Mouse (Mus musculus): ENCODE results near the gene Tmem206. TPM values are rescaled to one million over a fixed set of nuclear protein-coding genes. Genes with fewer than 3 reads are reported as not detected.

The Tmem206 gene
- polyA plus RNA-seq, 2 experiments: 14.5 to 16.7 TPM

DNA sequence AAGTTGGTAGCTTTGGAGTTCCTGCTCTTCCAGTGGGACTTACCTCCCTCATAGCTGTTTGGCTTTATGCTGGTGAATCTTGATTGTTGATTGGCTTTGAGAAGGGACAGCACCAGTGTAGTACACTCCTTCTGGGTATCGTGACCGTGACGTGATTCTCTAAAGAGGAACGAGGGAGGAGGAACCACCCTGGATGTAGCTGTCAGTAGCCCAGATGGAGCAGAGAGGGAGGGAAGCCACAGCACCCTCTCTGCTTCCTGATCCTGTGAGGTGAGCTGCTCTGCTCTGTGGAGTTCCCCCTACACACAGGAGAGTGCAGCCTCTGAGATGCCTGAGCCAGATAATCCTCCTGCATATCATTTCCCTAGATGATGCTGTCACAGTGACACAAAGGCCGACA, 8.8 kb downstream of the Tmem206 start:
- H3K27me3 ChIP-seq (ENCODE audit: control insufficient read depth, insufficient read depth, low read length): no peaks in the 10 kb centered on the region
- no peaks in the 10 kb centered on the region for H3K9me3 ChIP-seq (ENCODE audit: control insufficient read depth, low read length)
- DNase-seq (ENCODE audit: low spot score) (no peak), ATAC-seq (ENCODE audit: low FRiP score, low read depth) (no peak)
- no peaks in the 10 kb centered on the region for H3K4me1 ChIP-seq (ENCODE audit: control insufficient read depth, insufficient read depth, low read length)
- no peak for TF ChIP-seq POLR2A (IDR thresholded peaks at IDR 0.05; ENCODE audit: borderline replicate concordance, extremely low read depth, insufficient read depth, insufficient read length)
- H3K27ac ChIP-seq (replicated peaks; ENCODE audit: low read depth, low read length): no peak overlapping the region
- no peak overlapping the region for H3K9ac ChIP-seq (ENCODE audit: low read depth, low read length, severe bottlenecking)
- peaks cover 30% of the 10 kb centered on the region for H3K36me3 ChIP-seq (ENCODE audit: control insufficient read depth, insufficient read depth, low read length)
- no peak overlapping the region for H3K4me3 ChIP-seq (replicated peaks; ENCODE audit: low read length)
- no peak overlapping the region for H3K4me2 ChIP-seq (replicated peaks; ENCODE audit: low read depth, low read length, severe bottlenecking)
- WGBS: 88% methylated on average over 5 of the region's 5 CpGs

- no peaks in the 10 kb centered on the region for H3K4me1 ChIP-seq (ENCODE audit: control insufficient read depth, insufficient read depth, low read length)
- peaks cover 60% of the 10 kb centered on the region for H3K36me3 ChIP-seq (ENCODE audit: control insufficient read depth, insufficient read depth, low read length)
- no peaks in the 10 kb centered on the region for H3K9me3 ChIP-seq (ENCODE audit: control insufficient read depth, low read length)
- H3K4me2 ChIP-seq (replicated peaks; ENCODE audit: low read depth, low read length, severe bottlenecking): no peak overlapping the region
- DNase-seq (ENCODE audit: low spot score) (no peak), ATAC-seq (ENCODE audit: low FRiP score, low read depth) (no peak)
- 78% methylated on average over 2 of the region's 2 CpGs for WGBS
- no peak overlapping the region for H3K9ac ChIP-seq (ENCODE audit: low read depth, low read length, severe bottlenecking)
- no peaks in the 10 kb centered on the region for H3K27me3 ChIP-seq (ENCODE audit: control insufficient read depth, insufficient read depth, low read length)
- TF ChIP-seq POLR2A (IDR thresholded peaks at IDR 0.05; ENCODE audit: borderline replicate concordance, extremely low read depth, insufficient read depth, insufficient read length): no peak
- no peak overlapping the region for H3K4me3 ChIP-seq (replicated peaks; ENCODE audit: low read length)
- no peak overlapping the region for H3K27ac ChIP-seq (replicated peaks; ENCODE audit: low read depth, low read length)
Measured at GRCm38 (mm10) chr1:191339876-191340275, 14.2 kb downstream of the Tmem206 start.

DNA sequence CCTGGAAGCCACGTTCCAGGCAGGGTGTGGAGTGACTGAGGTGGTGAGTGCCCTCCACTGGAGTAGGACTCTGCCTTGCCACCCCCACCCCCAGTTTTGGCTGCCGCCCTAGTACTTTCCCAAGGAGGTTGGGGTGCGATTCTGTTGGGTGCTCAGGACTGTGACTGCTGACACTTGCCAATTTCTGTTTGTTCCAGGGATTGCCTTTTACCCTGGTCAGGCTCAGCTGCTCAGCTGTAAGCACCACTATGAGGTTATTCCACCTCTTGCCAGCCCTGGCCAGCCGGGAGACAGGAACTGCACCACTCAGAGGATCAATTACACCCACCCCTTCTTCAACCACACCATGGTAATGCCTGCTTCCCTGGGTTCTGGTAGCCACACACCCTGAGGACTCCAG, 14.8 kb downstream of the Tmem206 start:
- Histone ChIP-seq H3K36me3 (ENCODE audit: control insufficient read depth, insufficient read depth, low read length) (peaks cover 66% of the 10 kb centered on the region), H3K27me3 (ENCODE audit: control insufficient read depth, insufficient read depth, low read length) (no peaks in the 10 kb centered on the region), H3K9me3 (ENCODE audit: control insufficient read depth, low read length) (no peaks in the 10 kb centered on the region), H3K4me2 (replicated peaks; ENCODE audit: low read depth, low read length, severe bottlenecking) (no peak overlapping the region), H3K27ac (replicated peaks; ENCODE audit: low read depth, low read length) (no peak overlapping the region), H3K9ac (ENCODE audit: low read depth, low read length, severe bottlenecking) (no peak overlapping the region), H3K4me1 (ENCODE audit: control insufficient read depth, insufficient read depth, low read length) (no peaks in the 10 kb centered on the region), H3K4me3 (replicated peaks; ENCODE audit: low read length) (no peak overlapping the region)
- no peak for TF ChIP-seq POLR2A (IDR thresholded peaks at IDR 0.05; ENCODE audit: borderline replicate concordance, extremely low read depth, insufficient read depth, insufficient read length)
- 82% methylated on average over 3 of the region's 4 CpGs for WGBS
- no peak for ATAC-seq (ENCODE audit: low FRiP score, low read depth)
- no peak for DNase-seq (ENCODE audit: low spot score)

GRCm38 (mm10) chr1:191347602-191348001, 21.9 kb downstream of the Tmem206 start:
- no peak overlapping the region for H3K4me2 ChIP-seq (replicated peaks; ENCODE audit: low read depth, low read length, severe bottlenecking)
- no peak overlapping the region for H3K9ac ChIP-seq (ENCODE audit: low read depth, low read length, severe bottlenecking)
- no peak overlapping the region for H3K4me3 ChIP-seq (replicated peaks; ENCODE audit: low read length)
- no peak for ATAC-seq (ENCODE audit: low FRiP score, low read depth)
- DNase-seq (ENCODE audit: low spot score): no peak
- H3K27me3 ChIP-seq (ENCODE audit: control insufficient read depth, insufficient read depth, low read length): no peaks in the 10 kb centered on the region
- no peak overlapping the region for H3K27ac ChIP-seq (replicated peaks; ENCODE audit: low read depth, low read length)
- H3K9me3 ChIP-seq (ENCODE audit: control insufficient read depth, low read length): no peaks in the 10 kb centered on the region
- H3K4me1 ChIP-seq (ENCODE audit: control insufficient read depth, insufficient read depth, low read length): no peaks in the 10 kb centered on the region
- WGBS: 89% methylated on average over 8 of the region's 8 CpGs
- TF ChIP-seq POLR2A (IDR thresholded peaks at IDR 0.05; ENCODE audit: borderline replicate concordance, extremely low read depth, insufficient read depth, insufficient read length): no peak
- peaks cover 54% of the 10 kb centered on the region for H3K36me3 ChIP-seq (ENCODE audit: control insufficient read depth, insufficient read depth, low read length)

DNA sequence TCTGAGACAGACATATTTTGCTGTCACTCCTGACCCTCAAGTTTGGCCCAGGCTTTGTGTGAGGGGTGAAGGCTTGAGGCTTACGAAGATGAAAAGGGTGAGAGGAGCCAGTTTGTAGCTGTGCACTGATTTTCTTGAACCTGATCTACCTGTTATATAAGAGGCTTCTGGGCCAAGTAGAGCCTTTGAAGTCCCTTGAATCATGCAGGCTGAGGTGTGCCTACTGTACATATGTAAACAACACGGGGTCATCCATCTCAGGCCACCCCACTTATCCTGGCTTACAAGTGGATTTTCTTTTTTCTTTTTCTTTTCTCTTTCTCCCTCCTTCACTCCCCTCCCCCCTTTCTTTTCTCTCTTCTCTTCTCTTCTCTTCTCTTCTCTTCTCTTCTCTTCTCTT, 22.9 kb downstream of the Tmem206 start:
- peaks cover 52% of the 10 kb centered on the region for H3K36me3 ChIP-seq (ENCODE audit: control insufficient read depth, insufficient read depth, low read length)
- H3K27ac ChIP-seq (replicated peaks; ENCODE audit: low read depth, low read length): no peak overlapping the region
- no peaks in the 10 kb centered on the region for H3K9me3 ChIP-seq (ENCODE audit: control insufficient read depth, low read length)
- peaks cover 2% of the 10 kb centered on the region; the same call in 1 of the 2 replicates for H3K4me1 ChIP-seq (ENCODE audit: control insufficient read depth, insufficient read depth, low read length)
- H3K4me3 ChIP-seq (replicated peaks; ENCODE audit: low read length): no peak overlapping the region
- no peak for TF ChIP-seq POLR2A (IDR thresholded peaks at IDR 0.05; ENCODE audit: borderline replicate concordance, extremely low read depth, insufficient read depth, insufficient read length)
- H3K4me2 ChIP-seq (replicated peaks; ENCODE audit: low read depth, low read length, severe bottlenecking): no peak overlapping the region
- WGBS: 88% methylated on average over 2 of the region's 2 CpGs
- ATAC-seq (ENCODE audit: low FRiP score, low read depth): no peak
- H3K9ac ChIP-seq (ENCODE audit: low read depth, low read length, severe bottlenecking): no peak overlapping the region
- no peak for DNase-seq (ENCODE audit: low spot score)
- H3K27me3 ChIP-seq (ENCODE audit: control insufficient read depth, insufficient read depth, low read length): no peaks in the 10 kb centered on the region

- Histone ChIP-seq H3K4me1 (ENCODE audit: control insufficient read depth, insufficient read depth, low read length) (peaks cover 2% of the 10 kb centered on the region; the same call in 1 of the 2 replicates), H3K4me2 (replicated peaks; ENCODE audit: low read depth, low read length, severe bottlenecking) (no peak overlapping the region), H3K9ac (ENCODE audit: low read depth, low read length, severe bottlenecking) (no peak overlapping the region), H3K27me3 (ENCODE audit: control insufficient read depth, insufficient read depth, low read length) (no peaks in the 10 kb centered on the region), H3K27ac (replicated peaks; ENCODE audit: low read depth, low read length) (no peak overlapping the region), H3K4me3 (replicated peaks; ENCODE audit: low read length) (no peak overlapping the region), H3K36me3 (ENCODE audit: control insufficient read depth, insufficient read depth, low read length) (peaks cover 52% of the 10 kb centered on the region), H3K9me3 (ENCODE audit: control insufficient read depth, low read length) (no peaks in the 10 kb centered on the region)
- WGBS: 57% methylated on average over 5 of the region's 5 CpGs
- TF ChIP-seq POLR2A (IDR thresholded peaks at IDR 0.05; ENCODE audit: borderline replicate concordance, extremely low read depth, insufficient read depth, insufficient read length): no peak
- DNase-seq (ENCODE audit: low spot score) (no peak), ATAC-seq (ENCODE audit: low FRiP score, low read depth) (no peak)
Measured at GRCm38 (mm10) chr1:191348996-191349395, 23.3 kb downstream of the Tmem206 start.

All from limb, embryonic 14.5 days (tissue).